Mouse (Mus musculus): ENCODE measurements at regions not wholly inside any gene's neighbourhood (a gene's known extent, or its start where the extent isn't known, plus 50 kb on each side); places are given as distances from the start of the nearest gene placed in this dataset.

- no peak for DNase-seq
These were observed 428.5 kb downstream of the Fut8 start for GRCm38 (mm10) chr12:77666411-77666810.

GRCm38 (mm10) chr12:77667151-77667874 lies 429.4 kb downstream of the Fut8 start:
- no peak for DNase-seq

GRCm38 (mm10) chr12:77667875-77668204 lies 429.9 kb downstream of the Fut8 start:
- peak; percentile 55 for DNase-seq

- no peak for DNase-seq
These were observed 432.6 kb downstream of the Fut8 start for GRCm38 (mm10) chr12:77670531-77670930.

- no peak for DNase-seq
These were observed 436.4 kb downstream of the Fut8 start for GRCm38 (mm10) chr12:77674352-77674751.

GRCm38 (mm10) chr12:77674755-77675154 lies 436.8 kb downstream of the Fut8 start:
- DNase-seq = peak; percentile 23

- no peak for DNase-seq
These were observed 440.1 kb downstream of the Fut8 start for GRCm38 (mm10) chr12:77678040-77678439.

- no peak for DNase-seq
These were observed 456.2 kb downstream of the Fut8 start for GRCm38 (mm10) chr12:77694101-77694500.

- peak; percentile 44 for DNase-seq
These were observed 458.2 kb downstream of the Fut8 start for GRCm38 (mm10) chr12:77696039-77696631.

- no peak for DNase-seq
These were observed 458.7 kb downstream of the Fut8 start for GRCm38 (mm10) chr12:77696662-77697061.

GRCm38 (mm10) chr12:77698088-77698487 lies 460.2 kb downstream of the Fut8 start:
- DNase-seq = no peak

- DNase-seq = peak; percentile 54
These were observed 462.1 kb downstream of the Fut8 start for GRCm38 (mm10) chr12:77699896-77700605.

- DNase-seq = no peak
These were observed 477.6 kb downstream of the Fut8 start for GRCm38 (mm10) chr12:77715506-77715905.

GRCm38 (mm10) chr12:77715979-77716378 lies 478.1 kb downstream of the Fut8 start:
- no peak for DNase-seq

GRCm38 (mm10) chr12:77727766-77728165 lies 466.3 kb upstream of the Gm6657 start:
- DNase-seq = peak; percentile 30

- DNase-seq = no peak
These were observed 454.8 kb upstream of the Gm6657 start for GRCm38 (mm10) chr12:77739047-77739760.

GRCm38 (mm10) chr12:77742716-77743115 lies 451.3 kb upstream of the Gm6657 start:
- DNase-seq = no peak

- no peak for DNase-seq
These were observed 444.5 kb upstream of the Gm6657 start for GRCm38 (mm10) chr12:77749438-77750007.

- DNase-seq = no peak
These were observed 441.9 kb upstream of the Gm6657 start for GRCm38 (mm10) chr12:77752181-77752580.

GRCm38 (mm10) chr12:77756021-77756420 lies 438.0 kb upstream of the Gm6657 start:
- DNase-seq = no peak

- DNase-seq = no peak
These were observed 433.1 kb upstream of the Gm6657 start for GRCm38 (mm10) chr12:77760976-77761375.

GRCm38 (mm10) chr12:77776011-77776546 lies 418.0 kb upstream of the Gm6657 start:
- no peak for DNase-seq

All from adrenal gland, adult 2 months (tissue).